Mouse (Mus musculus) thymus, adult 2 months (tissue): Measurements from ENCODE around the gene Arhgdig.

Source experiments
- CTCF ChIP-seq: fragments of 200-500 bp; IDR thresholded peaks from 2 replicates; pipeline ENCODE4 v1.5.1; 2012; ENCODE audit warnings: mild to moderate bottlenecking, control low read depth, low read length, moderate library complexity, borderline replicate concordance; ENCODE audit not compliant: control insufficient read depth, poor library complexity, insufficient read depth; ENCODE audit errors: extremely low read depth
- POLR2A ChIP-seq: fragments of 200-500 bp; IDR thresholded peaks from 2 replicates; pipeline ENCODE4 v1.6.1; 2012; ENCODE audit warnings: mild to moderate bottlenecking, low read length, control low read depth, moderate library complexity; ENCODE audit not compliant: control insufficient read depth, poor library complexity, insufficient read depth; ENCODE audit errors: extremely low read depth

DNA sequence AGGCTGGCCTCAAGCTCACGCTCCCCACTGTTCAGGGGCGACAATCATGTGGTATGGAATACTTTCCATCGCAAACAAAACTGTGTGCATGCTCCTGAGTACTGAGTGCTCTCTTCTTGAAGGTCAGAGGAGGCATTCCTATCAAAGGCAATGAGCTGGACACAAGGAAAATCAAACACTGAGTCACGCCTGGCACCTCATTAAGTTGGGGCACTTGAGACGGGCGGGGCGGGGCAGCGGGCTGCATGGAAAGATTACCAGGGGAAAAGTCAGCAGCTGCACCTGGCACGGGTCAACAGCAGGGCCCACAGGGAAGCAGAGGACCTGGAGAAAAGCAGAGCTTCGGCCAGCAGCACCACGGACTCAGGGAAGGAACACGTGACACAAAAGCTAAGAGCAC, 17.6 kb upstream of the Arhgdig start:
- TF ChIP-seq CTCF = no peak
- TF ChIP-seq POLR2A = no peak
